Mouse (Mus musculus): ENCODE results near the gene Fgfr2.

The Fgfr2 gene

GRCm38 (mm10) chr7:130780866-130781419, 2342.2 kb downstream of the Fgfr2 start:
- DNase-seq (ENCODE audit: low spot score in 2 of 2) = no peak

- DNase-seq (ENCODE audit: low spot score in 2 of 2) = peak in 1 of 2 experiments; percentile 8
Measured at GRCm38 (mm10) chr7:130773914-130774630, 2349.1 kb downstream of the Fgfr2 start, which contains the start of gene Btbd16. Gene Btbd16, plus strand, starts transcription at chr7:130774069.

- peak; percentile 60 to 61 for DNase-seq (ENCODE audit: low spot score in 2 of 2)
Measured at GRCm38 (mm10) chr7:130773171-130773830, 2349.8 kb downstream of the Fgfr2 start.

- peak; percentile 73 to 81 for DNase-seq (ENCODE audit: low spot score in 2 of 2)
Measured at GRCm38 (mm10) chr7:130770707-130771106, 2352.4 kb downstream of the Fgfr2 start.

GRCm38 (mm10) chr7:130768151-130768550, 2355.0 kb downstream of the Fgfr2 start:
- DNase-seq (ENCODE audit: low spot score in 2 of 2) = no peak

- DNase-seq (ENCODE audit: low spot score in 2 of 2) = no peak
Measured at GRCm38 (mm10) chr7:130766411-130767170, 2356.6 kb downstream of the Fgfr2 start.

GRCm38 (mm10) chr7:130764160-130764559, 2359.0 kb downstream of the Fgfr2 start:
- no peak for DNase-seq (ENCODE audit: low spot score in 2 of 2)

GRCm38 (mm10) chr7:130762071-130762897, 2360.9 kb downstream of the Fgfr2 start:
- DNase-seq (ENCODE audit: low spot score in 2 of 2) = peak; percentile 51 to 54

GRCm38 (mm10) chr7:130757326-130757865, 2365.8 kb downstream of the Fgfr2 start:
- DNase-seq (ENCODE audit: low spot score in 2 of 2) = no peak

- DNase-seq (ENCODE audit: low spot score in 2 of 2) = no peak
Measured at GRCm38 (mm10) chr7:130756343-130756835, 2366.8 kb downstream of the Fgfr2 start.

- no peak for DNase-seq (ENCODE audit: low spot score in 2 of 2)
Measured at GRCm38 (mm10) chr7:130754790-130755189, 2368.4 kb downstream of the Fgfr2 start.

- DNase-seq (ENCODE audit: low spot score in 2 of 2) = no peak
Measured at GRCm38 (mm10) chr7:130751678-130752077, 2371.5 kb downstream of the Fgfr2 start.

GRCm38 (mm10) chr7:130750752-130751490, 2372.2 kb downstream of the Fgfr2 start:
- DNase-seq (ENCODE audit: low spot score in 2 of 2) = no peak

GRCm38 (mm10) chr7:130749165-130749564, 2374.0 kb downstream of the Fgfr2 start:
- DNase-seq (ENCODE audit: low spot score in 2 of 2) = no peak

- no peak for DNase-seq (ENCODE audit: low spot score in 2 of 2)
Measured at GRCm38 (mm10) chr7:130743239-130744025, 2379.7 kb downstream of the Fgfr2 start.

- no peak for DNase-seq (ENCODE audit: low spot score in 2 of 2)
Measured at GRCm38 (mm10) chr7:130741099-130741498, 2382.1 kb downstream of the Fgfr2 start.

GRCm38 (mm10) chr7:130734195-130734787, 2388.9 kb downstream of the Fgfr2 start:
- no peak for DNase-seq (ENCODE audit: low spot score in 2 of 2)

GRCm38 (mm10) chr7:130733423-130733822, 2389.7 kb downstream of the Fgfr2 start:
- DNase-seq (ENCODE audit: low spot score in 2 of 2) = no peak

- no peak for DNase-seq (ENCODE audit: low spot score in 2 of 2)
Measured at GRCm38 (mm10) chr7:130732908-130733307, 2390.2 kb downstream of the Fgfr2 start.
